Comparison of ENCODE assay signal across 14 mouse cellular contexts in the genomic region with DNA sequence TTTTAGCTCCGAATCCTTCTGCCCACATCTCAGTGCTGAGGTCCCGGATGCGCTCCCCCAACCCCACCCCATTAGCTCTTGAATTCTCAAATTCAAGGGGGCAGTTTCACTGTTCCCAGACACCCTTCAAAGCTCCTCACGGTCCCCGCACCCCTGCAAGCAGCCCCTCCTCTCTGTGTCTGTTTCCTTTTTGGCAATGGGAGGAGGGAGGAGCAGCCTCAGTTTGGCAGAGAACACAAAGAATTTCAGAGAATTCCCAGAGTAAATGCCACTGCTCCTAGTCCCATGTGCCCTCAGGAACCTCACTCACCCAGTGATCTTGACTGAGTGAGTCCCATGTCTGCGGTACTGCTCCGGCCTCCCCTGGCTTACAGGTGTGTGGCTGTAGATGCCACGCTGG. TPM values are rescaled to one million over a fixed set of nuclear protein-coding genes. Genes with fewer than 3 reads are reported as not detected.
DNase-seq lines count a peak whose midpoint lies in the region; ATAC-seq and TF ChIP-seq lines count a peak whose summit lies in the region.
"Had no signal": no experiment of that assay in that cellular context is flagged by ENCODE, and none has a peak within 500 bp of the region (broad histone marks: within the 10 kb centered on the region; RNA-seq: fewer than 3 reads in every experiment).

No protein-coding gene starts in this region.

- H3K4me1 ChIP-seq in kidney, adult 2 months (ENCODE audit: control insufficient read depth, insufficient read depth, low read length), result peaks cover 48% of the 10 kb centered on the region
- H3K4me1 ChIP-seq in lung, postnatal 0 days (ENCODE audit: insufficient read depth, low read depth, low read length), result peaks cover 34% of the 10 kb centered on the region
- peaks cover 87% of the 10 kb centered on the region for H3K4me1 ChIP-seq in heart, embryonic 12.5 days (replicated peaks)
- H3K4me1 ChIP-seq in stomach, postnatal 0 days (replicated peaks; ENCODE audit: control insufficient read depth, insufficient read depth), result peaks cover 20% of the 10 kb centered on the region

- WGBS in kidney, adult 2 months, result 68% methylated on average over 8 of the region's 8 CpGs
- WGBS in lung, postnatal 0 days, result 48% methylated on average over 8 of the region's 8 CpGs
- 74% methylated on average over 8 of the region's 8 CpGs for WGBS in heart, embryonic 12.5 days
- 55% methylated on average over 8 of the region's 8 CpGs for WGBS in stomach, postnatal 0 days

- H3K4me3 ChIP-seq in kidney, adult 2 months (ENCODE audit: insufficient read depth, low read depth, low read length), result no peak overlapping the region
- H3K4me3 ChIP-seq in lung, postnatal 0 days (ENCODE audit: low read depth, low read length), result no peak overlapping the region
- no peak overlapping the region for H3K4me3 ChIP-seq in heart, embryonic 12.5 days
- no peak overlapping the region for H3K4me3 ChIP-seq in stomach, postnatal 0 days (ENCODE audit: low read depth, low read length)

- H3K9ac ChIP-seq in lung, postnatal 0 days (replicated peaks; ENCODE audit: low read depth), result no peak overlapping the region
- no peak overlapping the region for H3K9ac ChIP-seq in heart, embryonic 12.5 days
- no peak overlapping the region for H3K9ac ChIP-seq in stomach, postnatal 0 days (ENCODE audit: low read length)
- H3K9ac ChIP-seq: neural tube, embryonic 13.5 days had no signal

- no peak for TF ChIP-seq CTCF in kidney, adult 2 months (conservative IDR thresholded peaks at IDR 0.05; ENCODE audit: insufficient read depth, insufficient read length, low read depth, low read length)
- no peak for TF ChIP-seq CTCF in lung, postnatal 0 days (IDR thresholded peaks at IDR 0.05)
- TF ChIP-seq CTCF in stomach, postnatal 0 days (IDR thresholded peaks at IDR 0.05; ENCODE audit: low read depth), result no peak

- H3K27me3 ChIP-seq in kidney, adult 2 months (replicated peaks; ENCODE audit: control insufficient read depth, insufficient read depth, low read length), result no peaks in the 10 kb centered on the region
- no peaks in the 10 kb centered on the region for H3K27me3 ChIP-seq in lung, postnatal 0 days (replicated peaks; ENCODE audit: insufficient read depth, low read length)
- H3K27me3 ChIP-seq in heart, embryonic 12.5 days (replicated peaks), result no peaks in the 10 kb centered on the region
- H3K27me3 ChIP-seq in stomach, postnatal 0 days (ENCODE audit: control insufficient read depth, insufficient read depth, low read length), result no peaks in the 10 kb centered on the region

- H3K9me3 ChIP-seq in lung, postnatal 0 days (ENCODE audit: low read length), result no peaks in the 10 kb centered on the region
- H3K9me3 ChIP-seq in heart, embryonic 12.5 days (replicated peaks), result no peaks in the 10 kb centered on the region
- H3K9me3 ChIP-seq in stomach, postnatal 0 days (ENCODE audit: control insufficient read depth, low read length), result no peaks in the 10 kb centered on the region
- H3K9me3 ChIP-seq: forebrain, embryonic 10.5 days; neural tube, embryonic 13.5 days had no signal

- peak; percentile 62 for DNase-seq in kidney, adult 2 months
- DNase-seq in kidney, adult 9 months, result no peak
- DNase-seq in lung, postnatal 0 days (ENCODE audit: low spot score), result no peak
- no peak for DNase-seq in lung, postnatal 4 days
- DNase-seq in stomach, postnatal 0 days (ENCODE audit: low spot score), result no peak
- DNase-seq: cerebellum, adult 9-11 months; layer of hippocampus, adult 9-11 months; retina, postnatal 1 day had no signal

- no peak for TF ChIP-seq POLR2A in kidney, adult 2 months (IDR thresholded peaks at IDR 0.05; ENCODE audit: low read depth, low read length)

- ATAC-seq in lung, postnatal 0 days, result no peak
- no peak for ATAC-seq in heart, embryonic 12.5 days (ENCODE audit: insufficient number of reproducible peaks, low FRiP score)
- ATAC-seq in stomach, postnatal 0 days (ENCODE audit: low FRiP score, low TSS enrichment), result no peak
- ATAC-seq in CD4-positive, CD25-positive, alpha-beta regulatory T cell, adult 4 months, result no peak

- peak overlapping the region; percentile 33 for H3K27ac ChIP-seq in kidney, adult 2 months (ENCODE audit: insufficient read depth, low read depth, low read length)
- H3K27ac ChIP-seq in lung, postnatal 0 days (ENCODE audit: low read length), result no peak overlapping the region
- H3K27ac ChIP-seq in heart, embryonic 12.5 days (ENCODE audit: poor library complexity, severe bottlenecking), result 0 out of 2 replicates have a peak overlapping the region, but pooled peaks have one; percentile 1
- 0 out of 2 replicates have a peak overlapping the region, but pooled peaks have one; percentile 8 for H3K27ac ChIP-seq in stomach, postnatal 0 days (replicated peaks)
- H3K27ac ChIP-seq: forebrain, embryonic 10.5 days; neural tube, embryonic 13.5 days had no signal

- H3K36me3 ChIP-seq in kidney, adult 2 months (ENCODE audit: control insufficient read depth, insufficient read depth, low read length), result no peaks in the 10 kb centered on the region
- peaks cover 15% of the 10 kb centered on the region; the same call in 1 of the 2 replicates for H3K36me3 ChIP-seq in lung, postnatal 0 days (ENCODE audit: insufficient read depth, low read length)
- H3K36me3 ChIP-seq in heart, embryonic 12.5 days, result peaks cover 5% of the 10 kb centered on the region; the same call in 1 of the 2 replicates
- peaks cover 3% of the 10 kb centered on the region; the same call in 1 of the 2 replicates for H3K36me3 ChIP-seq in stomach, postnatal 0 days (ENCODE audit: control insufficient read depth, insufficient read depth, low read length)
- H3K36me3 ChIP-seq: forebrain, embryonic 10.5 days; neural tube, embryonic 13.5 days had no signal

- 0 out of 2 replicates have a peak overlapping the region, but pooled peaks have one; percentile 5 for H3K4me2 ChIP-seq in lung, postnatal 0 days (replicated peaks; ENCODE audit: low read depth, low read length)
- H3K4me2 ChIP-seq in heart, embryonic 12.5 days, result no peak overlapping the region
- H3K4me2 ChIP-seq in stomach, postnatal 0 days (replicated peaks; ENCODE audit: low read depth), result no peak overlapping the region

- TF ChIP-seq EP300 in lung, postnatal 0 days (IDR thresholded peaks at IDR 0.05), result no peak
- no peak for TF ChIP-seq EP300 in stomach, postnatal 0 days (optimal IDR thresholded peaks at IDR 0.05)

RNA-seq across cellular contexts. Expression of gene Tinagl1, which starts 8.3 kb away (rescaled TPM):
- 118 and 133 TPM in 2 replicates for polyA plus RNA-seq in kidney, adult 2 months (2012; rRNA removed)
- polyA plus RNA-seq in lung, postnatal 0 days (2015; fragmentation: Nextera tagmentation; extraction: Ambion mirVana), result 213 and 288 TPM in 2 replicates
- 46.6 and 49.8 TPM in 2 replicates for polyA plus RNA-seq in heart, embryonic 12.5 days (2016; fragmentation: Nextera tagmentation; extraction: Ambion mirVana)
- polyA plus RNA-seq in stomach, postnatal 0 days (2015; fragmentation: Nextera tagmentation; extraction: Ambion mirVana), result 123 and 131 TPM in 2 replicates
- not detected for polyA plus RNA-seq in CD4-positive, CD25-positive, alpha-beta regulatory T cell, adult 4 months (2017; shearing (Covaris generic))

RNA-seq across cellular contexts. Expression of gene Hcrtr1, which starts 27.4 kb away (rescaled TPM):
- 0.54 and 0.56 TPM in 2 replicates for polyA plus RNA-seq in kidney, adult 2 months (2012; rRNA removed)
- polyA plus RNA-seq in lung, postnatal 0 days (2015; fragmentation: Nextera tagmentation; extraction: Ambion mirVana), result 0.08 and 0.18 TPM in 2 replicates
- not detected in 2 replicates for polyA plus RNA-seq in heart, embryonic 12.5 days (2016; fragmentation: Nextera tagmentation; extraction: Ambion mirVana)
- 0.39 and 0.73 TPM in 2 replicates for polyA plus RNA-seq in stomach, postnatal 0 days (2015; fragmentation: Nextera tagmentation; extraction: Ambion mirVana)
- polyA plus RNA-seq in CD4-positive, CD25-positive, alpha-beta regulatory T cell, adult 4 months (2017; shearing (Covaris generic)), result not detected
- polyA plus RNA-seq: limb, embryonic 11.5 days had no signal

RNA-seq across cellular contexts. Expression of gene Gm853, which starts 55.6 kb away (rescaled TPM):
- 64.7 and 89.1 TPM in 2 replicates for polyA plus RNA-seq in kidney, adult 2 months (2012; rRNA removed)
- not detected in 2 replicates for polyA plus RNA-seq in lung, postnatal 0 days (2015; fragmentation: Nextera tagmentation; extraction: Ambion mirVana)
- polyA plus RNA-seq in heart, embryonic 12.5 days (2016; fragmentation: Nextera tagmentation; extraction: Ambion mirVana), result not detected in 2 replicates
- not detected in 2 replicates for polyA plus RNA-seq in stomach, postnatal 0 days (2015; fragmentation: Nextera tagmentation; extraction: Ambion mirVana)
- polyA plus RNA-seq in CD4-positive, CD25-positive, alpha-beta regulatory T cell, adult 4 months (2017; shearing (Covaris generic)), result not detected
- polyA plus RNA-seq: forebrain, embryonic 10.5 days; limb, embryonic 11.5 days; midbrain, postnatal 0 days; neural tube, embryonic 13.5 days had no signal

Comparison
In these comparisons a context has a peak if more than half of its experiments do, and no peak if none do; other contexts are left out.
1. RNA of gene Tinagl1, which starts 8.3 kb away (polyA plus RNA-seq): 213 to 288 TPM in lung, postnatal 0 days, 123 to 131 TPM in stomach, postnatal 0 days, 118 to 133 TPM in kidney, adult 2 months and 46.6 to 49.8 TPM in heart, embryonic 12.5 days; not detected in CD4-positive, CD25-positive, alpha-beta regulatory T cell, adult 4 months; every median in the first group is over 10 times any median in the second.
2. RNA of gene Gm853, which starts 55.6 kb away (polyA plus RNA-seq): 64.7 to 89.1 TPM in kidney, adult 2 months; not detected in lung, postnatal 0 days, not detected in heart, embryonic 12.5 days, not detected in stomach, postnatal 0 days and not detected in CD4-positive, CD25-positive, alpha-beta regulatory T cell, adult 4 months; every median in the first group is over 10 times any median in the second.